Mouse (Mus musculus) liver, embryonic 14.5 days (tissue): ENCODE measurements around the gene Khk. TPM values are rescaled to one million over a fixed set of nuclear protein-coding genes. Genes with fewer than 3 reads are reported as not detected.

Experiments
- ATAC-seq: fragments of 200-750 bp; cut with Nextera tagmentation; 2 replicates; pipeline ENCODE4 v1.8.0; 2017; ENCODE audit warnings: moderate number of reproducible peaks, mild to moderate bottlenecking, moderate library complexity; ENCODE audit not compliant: insufficient read depth
- DNase-seq, 3 experiments: peaks; one replicate each; pipeline ENCODE4 v3.0.0-alpha.2; 2012 to 2013; ENCODE audit warnings: low read depth in 3 of 3, low spot score in 3 of 3
- H3K27ac ChIP-seq: fragments of 300-500 bp; sonication (generic); 2 replicates; pipeline ENCODE4 v1.5.1; 2014; ENCODE audit warnings: moderate library complexity, mild to moderate bottlenecking, control low read depth, inconsistent platforms
- H3K27me3 ChIP-seq: fragments of 300-500 bp; sonication (generic); 2 replicates; pipeline ENCODE4 v1.6.1; 2014; ENCODE audit warnings: mild to moderate bottlenecking, low read length, moderate library complexity; ENCODE audit not compliant: control insufficient read depth, insufficient read depth
- H3K36me3 ChIP-seq: fragments of 300-500 bp; sonication (generic); replicated peaks from 2 replicates; pipeline ENCODE4 v1.6.1; 2014; ENCODE audit warnings: low read depth; ENCODE audit not compliant: control insufficient read depth, insufficient read depth
- H3K4me1 ChIP-seq, 2 experiments: fragments of 200-500 bp in 1 of 2; fragments of 300-500 bp in 1 of 2; sonication (generic) in 1 of 2; replicated peaks; 2 replicates each; pipeline ENCODE4 v1.6.1; 2012 to 2014; ENCODE audit warnings: antibody characterized with exemption in 1 of 2, inconsistent platforms in 1 of 2, low read length in 1 of 2; ENCODE audit not compliant: control insufficient read depth in 2 of 2, insufficient read depth in 2 of 2
- H3K4me2 ChIP-seq: fragments of 300-500 bp; sonication (generic); 2 replicates; pipeline ENCODE4 v1.6.1; 2014; ENCODE audit warnings: low read depth, mild to moderate bottlenecking, control low read depth, moderate library complexity
- H3K4me3 ChIP-seq, 2 experiments: fragments of 200-500 bp in 1 of 2; fragments of 300-500 bp in 1 of 2; sonication (generic) in 1 of 2; 2 replicates each; pipeline ENCODE4 v1.5.1; 2012 to 2014; ENCODE audit warnings: low read depth in 2 of 2, low read length in 2 of 2, mild to moderate bottlenecking in 2 of 2, control low read depth in 1 of 2, inconsistent platforms in 1 of 2, moderate library complexity in 1 of 2; ENCODE audit not compliant: insufficient read depth in 1 of 2
- H3K9ac ChIP-seq: fragments of 300-500 bp; sonication (generic); replicated peaks from 2 replicates; pipeline ENCODE4 v1.6.1; 2014; ENCODE audit warnings: mild to moderate bottlenecking, control low read depth, moderate library complexity
- H3K9me3 ChIP-seq: fragments of 300-500 bp; sonication (generic); 2 replicates; pipeline ENCODE4 v1.6.1; 2016; ENCODE audit warnings: low read length, mixed read lengths; ENCODE audit not compliant: control insufficient read depth
- CTCF ChIP-seq: IDR thresholded peaks from 2 replicates; pipeline ENCODE4 v1.5.1; 2016; ENCODE audit warnings: antibody characterized with exemption, low read depth, control low read depth
- EP300 ChIP-seq: IDR thresholded peaks from 2 replicates; pipeline ENCODE4 v1.6.1; 2016; ENCODE audit warnings: antibody characterized with exemption, low read depth
- WGBS: fragments of 180-500 bp; shearing (Covaris S2); extraction: QIAGEN DNeasy Blood & Tissue Kit; methylation state at CpG from one replicate; pipeline ENCODE4 v1.1.7; 2014; ENCODE audit not compliant: insufficient replicate concordance; 5-methylcytosine and 5-hydroxymethylcytosine counted together
- polyA plus RNA-seq, 2 experiments: library from polyadenylated mRNA; depleted of rRNA in 1 of 2; stranded (reverse) in 1 of 2; unstranded in 1 of 2; fragments of >200 nt; fragmentation: Nextera tagmentation in 1 of 2; extraction: Ambion mirVana in 1 of 2; gene quantifications; 2 replicates each; pipeline versions ENCODE4 v1.2.1 to v1.2.3; 2012 to 2014

Khk gene
- polyA plus RNA-seq, 2 experiments: 30.3 to 38.8 TPM

DNA sequence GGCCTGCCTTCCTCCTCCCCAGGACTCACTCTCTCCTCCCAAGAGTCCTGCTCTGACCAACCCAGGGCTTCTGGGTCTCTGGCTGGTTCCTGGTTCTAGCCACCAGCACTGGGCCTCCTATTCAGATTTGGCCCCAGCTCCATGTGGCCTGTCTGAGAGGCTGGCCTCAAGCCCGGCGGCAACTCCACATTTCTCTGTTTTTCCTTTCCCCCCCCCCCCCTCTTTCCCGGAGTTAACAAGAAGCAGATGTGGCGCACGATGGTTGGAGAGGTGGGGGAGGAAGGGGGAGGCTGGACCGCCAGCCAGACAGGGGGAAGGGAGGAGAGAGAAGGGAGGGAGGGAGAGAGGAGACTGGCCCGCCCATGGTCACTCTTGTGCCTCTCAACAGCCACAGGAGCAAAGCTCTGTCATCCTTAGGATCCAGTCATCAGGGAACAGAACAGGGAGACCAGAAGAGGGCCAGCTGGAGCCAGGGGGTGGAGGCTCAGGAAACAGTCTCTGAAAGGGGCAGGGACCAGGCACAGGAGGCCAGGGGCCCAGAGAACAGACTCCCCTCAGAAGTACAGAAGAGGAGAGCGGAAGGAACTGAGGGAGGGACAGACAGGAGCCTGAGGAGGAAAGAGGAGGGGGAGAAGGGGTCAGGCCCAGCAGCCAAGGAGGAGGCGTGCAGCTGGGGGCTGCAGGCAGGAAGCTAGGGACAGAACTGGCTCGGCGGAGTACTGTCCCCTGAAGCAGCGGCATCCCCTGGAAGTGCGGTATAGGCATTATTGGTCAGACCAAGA lies 8.0 kb upstream of the Khk start, which contains the start of gene Emilin1:
Gene Emilin1, plus strand, starts transcription at position 343 of the 782 bp plus-strand sequence.
- Histone ChIP-seq H3K36me3 (no peaks in the 10 kb centered on the region), H3K4me2 (peak within 1 kb of the TSS; percentile 65), H3K4me1 (peaks cover 8 to 62% of the 10 kb centered on the region in 2 experiments), H3K27me3 (no peaks in the 10 kb centered on the region), H3K4me3 (peak within 1 kb of the TSS; percentile 40 to 65), H3K9ac (peak within 1 kb of the TSS; percentile 6), H3K27ac (peak within 1 kb of the TSS; percentile 44), H3K9me3 (no peaks in the 10 kb centered on the region)
- peak; percentile 25 for ATAC-seq
- WGBS: 33% methylated on average over 12 of the region's 13 CpGs
- DNase-seq: no peak
- TF ChIP-seq CTCF (no peak), EP300 (no peak)

GRCm38 (mm10) chr5:30914101-30914635 lies 7.1 kb upstream of the Khk start:
- no peaks in the 10 kb centered on the region for H3K36me3 ChIP-seq
- H3K27me3 ChIP-seq: no peaks in the 10 kb centered on the region
- peaks cover 7 to 53% of the 10 kb centered on the region in 2 experiments for H3K4me1 ChIP-seq
- no peak for TF ChIP-seq EP300
- no peak for TF ChIP-seq CTCF
- WGBS: 25% methylated on average over 7 of the region's 7 CpGs
- peak overlapping the region; percentile 44 for H3K27ac ChIP-seq
- H3K9ac ChIP-seq: peak overlapping the region; percentile 6
- H3K4me3 ChIP-seq: peak overlapping the region; percentile 40 to 65
- no peak for DNase-seq
- peak overlapping the region; percentile 65 for H3K4me2 ChIP-seq
- ATAC-seq: no peak
- H3K9me3 ChIP-seq: no peaks in the 10 kb centered on the region

DNA sequence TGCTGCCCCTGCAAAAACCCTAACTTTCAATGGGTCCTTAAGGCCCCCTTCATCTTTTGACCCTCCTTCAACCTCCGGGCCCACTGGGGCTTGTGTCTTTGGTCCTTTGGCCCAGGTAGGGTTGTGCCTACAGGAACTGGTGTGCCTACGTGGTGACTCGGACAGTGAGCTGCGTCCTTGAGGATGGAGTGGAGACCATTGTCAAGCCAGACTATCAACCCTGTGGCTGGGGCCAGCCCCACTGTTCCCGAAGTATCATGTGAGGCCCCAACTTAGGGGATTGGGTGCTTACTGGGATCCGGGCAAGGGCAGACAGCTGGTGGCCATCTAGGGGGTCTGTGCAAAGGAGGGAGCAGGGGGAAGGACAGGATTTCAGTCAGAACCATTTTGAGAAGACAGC lies 6.4 kb upstream of the Khk start:
- ATAC-seq: no peak
- H3K4me3 ChIP-seq: peak overlapping the region; percentile 40 to 65
- H3K4me2 ChIP-seq: peak overlapping the region; percentile 65
- H3K36me3 ChIP-seq: no peaks in the 10 kb centered on the region
- peaks cover 7 to 46% of the 10 kb centered on the region in 2 experiments for H3K4me1 ChIP-seq
- peak overlapping the region; percentile 0; the same call in 1 of the 2 replicates for H3K27ac ChIP-seq
- peak overlapping the region; percentile 6; the same call in 1 of the 2 replicates for H3K9ac ChIP-seq
- TF ChIP-seq CTCF (no peak), EP300 (no peak)
- WGBS: 26% methylated on average over 6 of the region's 6 CpGs
- no peak for DNase-seq
- no peaks in the 10 kb centered on the region for H3K9me3 ChIP-seq
- no peaks in the 10 kb centered on the region for H3K27me3 ChIP-seq

DNA sequence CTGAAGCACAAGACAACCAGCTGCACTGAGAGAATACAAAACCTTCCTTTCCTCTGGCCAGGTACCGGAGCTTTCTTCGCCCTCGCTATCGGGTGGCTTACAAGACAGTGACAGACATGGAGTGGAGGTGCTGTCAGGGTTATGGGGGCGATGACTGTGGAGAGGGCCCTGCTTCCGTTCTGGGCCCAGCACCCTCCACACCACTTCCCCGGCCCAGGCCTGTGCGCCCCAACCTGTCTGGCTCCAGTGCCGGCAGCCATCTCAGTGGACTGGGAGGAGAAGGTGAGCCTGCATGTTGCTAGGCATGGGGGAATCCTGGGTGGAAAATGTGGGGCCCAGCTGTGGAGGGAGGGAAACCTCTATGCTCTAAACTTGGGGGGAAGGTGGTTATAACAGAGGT lies 5.8 kb upstream of the Khk start:
- DNase-seq (no peak), ATAC-seq (peak; percentile 17)
- peak overlapping the region; percentile 32 for H3K27ac ChIP-seq
- WGBS: 24% methylated on average over 9 of the region's 9 CpGs
- H3K9ac ChIP-seq: 0 out of 2 replicates have a peak overlapping the region, but pooled peaks have one; percentile 10
- TF ChIP-seq CTCF (no peak), EP300 (no peak)
- no peaks in the 10 kb centered on the region for H3K36me3 ChIP-seq
- peak overlapping the region; percentile 65 for H3K4me2 ChIP-seq
- peaks cover 7 to 45% of the 10 kb centered on the region in 2 experiments for H3K4me1 ChIP-seq
- H3K9me3 ChIP-seq: no peaks in the 10 kb centered on the region
- H3K4me3 ChIP-seq: peak overlapping the region; percentile 40 to 65
- H3K27me3 ChIP-seq: no peaks in the 10 kb centered on the region

DNA sequence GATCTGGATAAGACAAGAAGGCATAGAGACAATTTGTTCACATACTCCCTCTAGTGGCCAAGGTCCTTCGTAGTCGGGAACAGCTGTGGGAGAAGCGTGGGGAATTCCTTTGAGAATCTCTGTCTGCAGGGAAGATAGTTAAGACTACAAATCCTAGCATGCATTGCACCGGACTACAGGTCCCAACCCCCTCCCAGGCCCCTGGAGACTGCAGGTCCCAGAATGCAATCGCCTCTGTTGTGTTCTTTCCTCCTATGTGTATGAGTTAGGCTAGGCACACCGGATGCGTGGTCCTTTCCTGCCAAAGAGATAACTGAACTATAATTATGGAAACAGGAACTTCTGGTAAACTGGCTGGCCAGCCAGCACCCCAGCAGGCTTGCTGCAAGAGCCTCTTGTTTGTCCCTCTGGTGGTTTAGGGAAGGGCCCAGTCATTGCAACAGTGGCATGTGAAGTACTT lies 5.2 kb upstream of the Khk start:
- H3K4me1 ChIP-seq: peaks cover 11 to 48% of the 10 kb centered on the region in 2 experiments
- no peaks in the 10 kb centered on the region for H3K9me3 ChIP-seq
- DNase-seq: peak; percentile 53 to 73 (median 64)
- TF ChIP-seq EP300: peak; percentile 25; the same call in 1 of the 2 replicates
- peak; percentile 76 for TF ChIP-seq CTCF
- H3K36me3 ChIP-seq: no peaks in the 10 kb centered on the region
- no peaks in the 10 kb centered on the region for H3K27me3 ChIP-seq
- no peak overlapping the region for H3K9ac ChIP-seq
- WGBS: 3% methylated on average over 7 of the region's 7 CpGs
- ATAC-seq: peak; percentile 62
- no peak overlapping the region for H3K4me3 ChIP-seq
- H3K4me2 ChIP-seq: peak overlapping the region; percentile 65
- H3K27ac ChIP-seq: no peak overlapping the region; the same call in 1 of the 2 replicates
